Mouse (Mus musculus) skeletal muscle tissue, adult 2 months (tissue): ENCODE data around the gene Tmem159.

Experiments used
- DNase-seq: peaks from one replicate; pipeline ENCODE4 v3.0.0-alpha.2; 2012; ENCODE audit warnings: low read depth, low spot score

Gene Tmem159

GRCm38 (mm10) chr7:120102164-120102972 lies at the start of gene Tmem159:
TSS of gene Tmem159 (plus strand) at chr7:120102353.
- peak; percentile 91 for DNase-seq

DNA sequence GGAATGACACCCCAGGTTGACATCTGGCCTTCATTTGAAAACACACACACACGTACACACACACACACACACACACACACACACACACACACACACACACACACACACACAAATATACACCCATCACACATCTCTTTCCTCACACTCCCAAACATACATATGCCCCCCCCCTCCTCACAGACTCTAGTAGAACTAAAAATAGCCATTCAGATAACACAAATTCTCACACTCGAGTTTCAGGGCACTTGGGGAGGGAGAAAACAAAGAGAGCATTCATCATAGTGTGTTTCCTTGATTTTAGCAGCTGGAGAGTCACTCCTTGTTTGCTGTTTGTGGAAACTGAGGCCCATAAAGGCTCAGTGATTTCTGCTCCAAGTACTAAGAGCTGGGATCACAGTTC lies 48.1 kb upstream of the Tmem159 start:
- DNase-seq: no peak

DNA sequence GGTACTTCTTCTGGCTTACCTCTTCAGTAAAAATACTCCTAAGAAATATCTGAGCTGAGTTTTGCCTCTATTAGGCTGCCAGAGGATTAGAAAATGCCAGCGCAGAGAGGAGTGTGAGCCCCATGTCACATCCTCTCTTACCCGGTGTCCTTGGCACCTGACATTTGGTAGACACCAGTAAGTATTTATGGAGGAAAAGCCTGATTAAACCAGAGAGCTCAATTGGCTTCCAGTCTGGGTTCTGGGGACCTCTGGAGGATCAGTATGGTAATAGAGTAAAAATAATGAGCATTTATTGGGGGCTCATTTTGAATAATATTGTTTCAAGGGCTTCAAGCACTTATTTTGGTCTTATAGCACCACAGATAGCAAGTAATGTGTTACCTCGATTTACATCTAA lies 46.7 kb upstream of the Tmem159 start:
- no peak for DNase-seq

GRCm38 (mm10) chr7:120064045-120064444 lies 38.1 kb upstream of the Tmem159 start:
- DNase-seq: no peak

- no peak for DNase-seq
Observed at GRCm38 (mm10) chr7:120068114-120068513, 34.0 kb upstream of the Tmem159 start.

- no peak for DNase-seq
Observed at GRCm38 (mm10) chr7:120069164-120069563, 33.0 kb upstream of the Tmem159 start.

GRCm38 (mm10) chr7:120080177-120080576 lies 22.0 kb upstream of the Tmem159 start:
- DNase-seq: no peak

GRCm38 (mm10) chr7:120093033-120093432 lies 9.1 kb upstream of the Tmem159 start:
- no peak for DNase-seq

- no peak for DNase-seq
Observed at GRCm38 (mm10) chr7:120094216-120094615, 7.9 kb upstream of the Tmem159 start.

- DNase-seq: no peak
Observed at GRCm38 (mm10) chr7:120095180-120095579, 7.0 kb upstream of the Tmem159 start, which contains the start of gene Dnah3. TSS of gene Dnah3 (minus strand) at chr7:120095280.

DNA sequence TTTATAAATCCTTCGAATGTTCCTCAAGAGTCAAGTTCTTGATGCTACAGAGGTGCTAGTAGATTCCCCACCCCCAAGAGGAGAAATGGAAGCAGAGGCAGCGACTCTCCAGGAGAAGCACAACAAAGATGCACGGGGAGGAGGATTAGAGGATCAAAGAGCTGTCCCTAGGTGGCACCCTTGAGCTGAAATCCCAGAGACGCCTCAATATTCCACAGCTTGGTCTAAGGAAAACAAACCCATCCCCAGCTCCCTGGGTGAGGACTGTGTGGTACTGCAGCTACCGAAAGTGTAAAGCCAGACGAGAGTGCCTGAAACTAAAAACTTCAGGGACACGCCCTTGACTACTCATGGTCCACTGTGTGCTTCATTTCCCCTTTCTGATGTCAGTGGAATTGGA lies 4.3 kb upstream of the Tmem159 start:
- DNase-seq: peak; percentile 46

- peak; percentile 32 for DNase-seq
Observed at GRCm38 (mm10) chr7:120098403-120098802, 3.8 kb upstream of the Tmem159 start.

DNA sequence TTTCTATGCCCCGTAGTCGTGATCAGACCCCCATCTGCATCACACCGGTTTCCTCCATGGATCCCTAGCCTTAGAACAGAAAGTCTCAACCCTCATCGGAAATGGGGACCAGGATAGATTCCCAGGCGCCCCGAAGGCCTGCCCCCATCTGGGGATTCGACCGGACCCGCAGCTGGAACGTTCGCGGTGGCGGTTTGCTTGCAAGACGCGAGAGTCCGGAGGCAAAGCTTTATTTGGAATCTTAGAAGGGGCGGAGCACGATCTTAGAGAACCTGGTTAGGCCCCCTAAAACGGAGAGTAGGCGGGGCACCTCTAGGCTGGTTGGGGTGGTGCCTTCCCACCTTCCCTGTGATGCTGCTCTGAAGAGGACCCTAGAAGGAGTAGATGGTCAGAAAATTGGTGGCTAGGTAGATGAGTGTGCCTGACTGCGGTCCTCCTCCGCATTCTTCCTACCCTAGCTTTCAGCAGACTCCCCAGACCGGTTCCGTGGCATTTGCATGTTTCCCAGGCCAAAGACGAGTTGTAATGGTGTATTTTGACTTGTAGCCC lies 940 bp downstream of the Tmem159 start:
- no peak for DNase-seq

DNA sequence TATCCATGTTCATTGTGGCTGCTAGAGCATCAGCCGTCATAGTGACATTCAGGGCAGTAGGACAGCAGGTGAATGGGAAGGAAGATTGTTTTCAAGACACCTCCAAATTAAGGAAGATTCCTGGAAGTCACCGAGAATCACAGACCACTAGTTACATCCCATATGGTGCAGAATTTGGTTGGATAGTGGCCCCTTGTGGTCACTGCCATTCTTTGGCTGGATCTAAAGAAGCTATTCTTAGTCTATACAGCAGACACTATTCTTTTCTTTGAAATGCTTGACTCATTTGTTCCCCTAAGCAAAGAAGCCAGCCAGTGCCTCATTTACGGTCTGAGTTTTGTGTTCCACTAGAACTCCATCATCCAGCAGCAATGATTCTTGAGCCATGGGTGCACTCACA lies 2.8 kb downstream of the Tmem159 start:
- DNase-seq: no peak

GRCm38 (mm10) chr7:120106356-120106755 lies 4.2 kb downstream of the Tmem159 start:
- DNase-seq: no peak

- no peak for DNase-seq
Observed at GRCm38 (mm10) chr7:120109676-120110075, 7.5 kb downstream of the Tmem159 start.

GRCm38 (mm10) chr7:120116976-120117375 lies 14.8 kb downstream of the Tmem159 start:
- DNase-seq: no peak

DNA sequence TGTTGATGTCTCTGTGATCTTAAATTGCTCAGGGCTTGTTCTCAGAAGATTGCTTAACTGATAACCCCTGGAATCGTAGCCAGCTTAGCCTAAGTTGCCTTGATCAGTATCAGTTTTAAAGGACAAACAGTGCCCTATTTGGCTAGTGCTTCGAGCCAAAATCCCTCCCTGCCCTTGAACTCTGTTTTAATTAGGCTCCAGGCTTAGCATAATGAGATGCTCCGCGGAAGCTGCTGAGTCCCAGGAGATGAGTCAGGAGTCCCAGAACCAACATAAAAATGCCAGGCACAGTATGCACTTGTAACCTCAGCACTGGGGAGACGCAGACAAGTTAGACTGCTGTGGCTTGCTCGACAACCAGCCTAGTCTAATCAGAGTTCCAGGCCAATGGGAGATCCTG lies 15.4 kb downstream of the Tmem159 start:
- no peak for DNase-seq

DNA sequence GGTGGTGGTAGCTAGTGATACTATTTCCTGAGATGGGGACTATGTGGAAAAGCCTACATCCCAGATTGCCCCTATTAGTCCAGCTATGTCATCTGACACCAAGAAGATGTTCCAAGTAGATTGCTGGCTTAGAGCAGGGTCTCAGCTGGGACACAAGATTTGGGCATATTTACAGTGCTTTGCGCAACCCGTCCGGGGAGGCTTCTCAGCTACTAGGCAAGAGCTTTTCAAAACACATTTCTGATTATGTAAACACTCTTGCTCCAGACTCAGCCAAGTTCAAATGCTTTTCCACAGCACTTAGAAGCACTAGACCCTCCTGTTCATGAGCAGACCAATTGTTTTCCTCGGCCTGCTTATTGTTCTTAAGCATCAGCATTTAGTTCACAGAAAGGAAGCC lies 21.6 kb downstream of the Tmem159 start:
- peak; percentile 76 for DNase-seq

DNA sequence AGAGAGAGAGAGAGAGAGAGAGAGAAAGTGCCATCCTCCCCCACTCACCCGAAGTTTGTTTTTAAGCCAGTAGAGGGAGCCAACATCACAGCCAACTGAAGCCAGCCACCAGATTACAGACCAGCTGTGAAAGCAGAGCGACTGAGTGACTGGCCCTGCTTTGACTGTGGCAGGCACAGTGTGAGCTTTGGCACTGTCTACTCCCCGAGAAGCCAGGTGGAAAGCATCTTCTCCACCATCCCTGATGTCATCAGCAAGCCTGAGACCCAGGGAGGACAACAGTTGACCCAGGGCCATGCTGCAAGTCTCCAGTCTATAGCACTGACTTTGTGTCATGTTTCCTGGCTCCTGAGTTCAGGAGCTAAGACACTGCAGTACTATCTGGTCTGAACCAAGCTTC lies 22.7 kb downstream of the Tmem159 start:
- peak; percentile 50 for DNase-seq

- DNase-seq: no peak
Observed at GRCm38 (mm10) chr7:120126976-120127685, 25.0 kb downstream of the Tmem159 start.

GRCm38 (mm10) chr7:120127686-120128059 lies 25.5 kb downstream of the Tmem159 start:
- DNase-seq: no peak

- no peak for DNase-seq
Observed at GRCm38 (mm10) chr7:120128951-120129350, 26.8 kb downstream of the Tmem159 start.
